Mouse (Mus musculus): ENCODE results near the gene Bptf. TPM values are rescaled to one million over a fixed set of nuclear protein-coding genes. Genes with fewer than 3 reads are reported as not detected.
"Not testable (repeated sequence)": the region's sequence is repeated elsewhere in the genome, so short reads cannot be mapped to it uniquely, and the experiment has no call there.

The Bptf gene
- polyA plus RNA-seq, 1 experiment from 2014 or later, result 28.2 TPM

DNA sequence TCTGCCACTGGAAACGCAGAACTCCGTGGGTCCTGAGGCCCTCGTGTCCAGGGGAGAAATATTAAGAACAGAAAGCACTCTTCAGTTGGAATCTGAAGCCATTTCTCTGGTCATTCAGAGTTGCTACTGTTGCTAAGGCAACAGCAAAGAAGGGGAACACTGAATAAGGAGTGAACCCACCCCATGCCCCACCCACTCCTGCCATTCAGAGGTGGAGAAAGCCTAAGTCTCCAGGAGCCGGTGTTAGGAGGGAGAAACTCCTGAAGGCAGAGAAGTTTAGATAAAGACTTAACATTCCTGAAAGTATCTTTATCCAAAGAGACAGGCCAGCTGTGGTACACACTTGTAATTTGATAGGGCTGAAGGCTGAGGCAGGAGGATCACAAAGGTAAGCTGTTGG lies 112.6 kb downstream of the Bptf start:
- Histone ChIP-seq H3K4me3 (ENCODE audit: low read length) (no peak overlapping the region), H3K9ac (ENCODE audit: low read length) (no peak overlapping the region), H3K27me3 (ENCODE audit: control insufficient read depth, insufficient read depth, low read depth, low read length) (no peaks in the 10 kb centered on the region), H3K4me2 (ENCODE audit: low read depth, low read length) (no peak overlapping the region), H3K4me1 (replicated peaks; ENCODE audit: control insufficient read depth, insufficient read depth, low read length) (peaks cover 7% of the 10 kb centered on the region; the same call in 1 of the 2 replicates), H3K36me3 (ENCODE audit: control insufficient read depth, insufficient read depth, low read length) (no peaks in the 10 kb centered on the region), H3K9me3 (ENCODE audit: control insufficient read depth, low read length) (no peaks in the 10 kb centered on the region), H3K27ac (ENCODE audit: low read length) (no peak overlapping the region)
- ATAC-seq (ENCODE audit: low read depth), result no peak
- WGBS, result 47% methylated on average over 4 of the region's 4 CpGs

- H3K9me3 ChIP-seq (ENCODE audit: control insufficient read depth, low read length), result peaks cover 2% of the 10 kb centered on the region; the same call in 1 of the 2 replicates
- no peak overlapping the region for H3K4me3 ChIP-seq (ENCODE audit: low read length)
- H3K36me3 ChIP-seq (ENCODE audit: control insufficient read depth, insufficient read depth, low read length), result no peaks in the 10 kb centered on the region
- no peak overlapping the region for H3K9ac ChIP-seq (ENCODE audit: low read length)
- H3K27ac ChIP-seq (ENCODE audit: low read length), result no peak overlapping the region
- 32% methylated on average over 8 of the region's 8 CpGs for WGBS
- peaks cover 4% of the 10 kb centered on the region; the same call in 1 of the 2 replicates for H3K4me1 ChIP-seq (replicated peaks; ENCODE audit: control insufficient read depth, insufficient read depth, low read length)
- no peak for ATAC-seq (ENCODE audit: low read depth)
- no peaks in the 10 kb centered on the region for H3K27me3 ChIP-seq (ENCODE audit: control insufficient read depth, insufficient read depth, low read depth, low read length)
- H3K4me2 ChIP-seq (ENCODE audit: low read depth, low read length), result no peak overlapping the region
Observed at GRCm38 (mm10) chr11:107018606-107019005, 113.3 kb downstream of the Bptf start.

DNA sequence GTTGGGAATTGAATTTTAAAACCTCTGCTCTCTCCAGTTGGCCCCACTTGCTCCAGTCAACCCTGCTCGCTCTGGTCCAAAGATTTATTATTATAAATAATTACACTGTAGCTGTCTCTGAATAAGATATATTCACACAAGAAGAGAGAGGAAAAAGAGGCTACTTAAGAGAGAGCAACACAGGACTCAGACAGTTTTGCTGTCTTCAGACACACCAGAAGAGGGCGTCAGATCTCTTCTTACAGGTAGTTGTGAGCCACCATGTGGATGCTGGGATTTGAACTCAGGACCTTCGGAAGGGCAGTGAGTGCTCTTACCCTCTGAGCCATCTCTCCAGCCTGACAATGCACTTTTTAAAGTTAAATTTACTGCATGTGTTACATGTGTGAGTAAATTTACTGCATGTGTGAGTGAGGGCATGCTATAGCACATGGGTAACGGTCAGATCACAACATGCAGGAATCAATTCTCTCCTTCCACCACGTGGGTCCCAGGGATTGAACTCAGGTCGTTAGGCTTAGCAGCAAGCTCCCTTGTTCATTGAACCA lies 114.5 kb downstream of the Bptf start:
- Histone ChIP-seq H3K4me1 (replicated peaks; ENCODE audit: control insufficient read depth, insufficient read depth, low read length) (peaks cover under 1% of the 10 kb centered on the region; the same call in 1 of the 2 replicates), H3K4me2 (ENCODE audit: low read depth, low read length) (no peak overlapping the region), H3K27me3 (ENCODE audit: control insufficient read depth, insufficient read depth, low read depth, low read length) (no peaks in the 10 kb centered on the region), H3K9ac (ENCODE audit: low read length) (no peak overlapping the region), H3K36me3 (ENCODE audit: control insufficient read depth, insufficient read depth, low read length) (no peaks in the 10 kb centered on the region), H3K4me3 (ENCODE audit: low read length) (no peak overlapping the region), H3K27ac (ENCODE audit: low read length) (peak overlapping the region; percentile 59), H3K9me3 (ENCODE audit: control insufficient read depth, low read length) (peaks cover 2% of the 10 kb centered on the region; the same call in 1 of the 2 replicates)
- no peak for ATAC-seq (ENCODE audit: low read depth)
- WGBS, result 54% methylated on average over 6 of the region's 6 CpGs

DNA sequence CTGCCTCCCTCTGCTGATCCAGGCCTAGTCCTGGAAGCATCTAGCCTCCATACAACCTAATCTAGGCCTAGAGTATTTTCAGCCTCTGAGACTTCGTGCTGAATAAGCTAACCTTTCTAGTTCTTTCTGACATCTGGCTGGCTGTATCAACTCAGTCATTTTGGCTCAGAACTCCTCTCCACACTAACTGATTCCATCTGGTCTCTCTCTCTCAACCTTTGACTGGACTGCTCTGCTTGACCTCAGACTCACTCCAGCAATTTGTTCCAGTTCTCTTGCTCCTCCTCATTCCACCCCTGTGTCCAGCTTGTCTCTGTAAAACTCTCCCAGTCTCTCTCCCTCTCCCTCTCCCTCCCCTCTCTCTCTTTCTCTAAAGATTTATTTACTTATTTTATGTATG lies 115.0 kb downstream of the Bptf start:
- 41% methylated on average over 1 of the region's 1 CpGs for WGBS
- H3K27ac ChIP-seq (ENCODE audit: low read length), result no peak overlapping the region
- peak; percentile 64 for ATAC-seq (ENCODE audit: low read depth)

DNA sequence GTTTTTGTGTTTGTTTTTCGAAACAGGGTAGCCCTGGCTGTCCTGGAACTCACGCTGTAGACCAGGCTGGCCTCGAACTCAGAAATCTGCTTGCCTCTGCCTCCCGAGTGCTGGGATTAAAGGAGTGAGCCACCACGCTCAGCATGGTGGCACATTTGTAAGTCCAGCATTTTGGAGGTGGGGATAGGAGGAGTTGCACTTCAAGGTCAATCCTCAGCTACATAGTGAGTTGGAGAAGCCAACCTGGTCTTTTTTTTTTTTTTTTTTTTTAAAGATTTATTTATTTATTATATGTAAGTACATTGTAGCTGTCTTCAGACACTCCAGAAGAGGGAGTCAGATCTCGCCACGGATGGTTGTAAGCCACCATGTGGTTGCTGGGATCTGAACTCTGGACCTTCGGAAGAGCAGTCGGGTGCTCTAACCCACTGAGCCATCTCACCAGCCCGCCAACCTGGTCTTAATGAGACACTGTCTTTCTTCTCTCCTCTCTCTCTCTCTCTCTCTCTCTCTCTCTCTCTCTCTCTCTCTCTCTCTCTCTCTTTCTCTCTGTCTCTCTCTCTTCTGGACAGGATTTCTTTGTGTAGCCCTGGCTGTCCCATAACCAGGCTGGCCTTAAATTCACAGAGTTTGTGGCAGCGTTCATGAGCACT lies 116.3 kb downstream of the Bptf start:
- H3K27me3 ChIP-seq (ENCODE audit: control insufficient read depth, insufficient read depth, low read depth, low read length); H3K9me3 ChIP-seq (ENCODE audit: control insufficient read depth, low read length); H3K4me2 ChIP-seq (ENCODE audit: low read depth, low read length); H3K27ac ChIP-seq (ENCODE audit: low read length); H3K9ac ChIP-seq (ENCODE audit: low read length); H3K36me3 ChIP-seq (ENCODE audit: control insufficient read depth, insufficient read depth, low read length); ATAC-seq (ENCODE audit: low read depth); H3K4me1 ChIP-seq (replicated peaks; ENCODE audit: control insufficient read depth, insufficient read depth, low read length); H3K4me3 ChIP-seq (ENCODE audit: low read length): not testable (repeated sequence)
- 65% methylated on average over 11 of the region's 11 CpGs for WGBS

More for the DNA sequence above, 115.0 kb downstream of the Bptf start:
- H3K4me3 ChIP-seq (ENCODE audit: low read length), result no peak overlapping the region
- peaks cover 1% of the 10 kb centered on the region; the same call in 1 of the 2 replicates for H3K4me1 ChIP-seq (replicated peaks; ENCODE audit: control insufficient read depth, insufficient read depth, low read length)
- no peak overlapping the region for H3K4me2 ChIP-seq (ENCODE audit: low read depth, low read length)
- H3K36me3 ChIP-seq (ENCODE audit: control insufficient read depth, insufficient read depth, low read length), result no peaks in the 10 kb centered on the region
- no peaks in the 10 kb centered on the region for H3K27me3 ChIP-seq (ENCODE audit: control insufficient read depth, insufficient read depth, low read depth, low read length)
- peaks cover 2% of the 10 kb centered on the region; the same call in 1 of the 2 replicates for H3K9me3 ChIP-seq (ENCODE audit: control insufficient read depth, low read length)
- H3K9ac ChIP-seq (ENCODE audit: low read length), result no peak overlapping the region

DNA sequence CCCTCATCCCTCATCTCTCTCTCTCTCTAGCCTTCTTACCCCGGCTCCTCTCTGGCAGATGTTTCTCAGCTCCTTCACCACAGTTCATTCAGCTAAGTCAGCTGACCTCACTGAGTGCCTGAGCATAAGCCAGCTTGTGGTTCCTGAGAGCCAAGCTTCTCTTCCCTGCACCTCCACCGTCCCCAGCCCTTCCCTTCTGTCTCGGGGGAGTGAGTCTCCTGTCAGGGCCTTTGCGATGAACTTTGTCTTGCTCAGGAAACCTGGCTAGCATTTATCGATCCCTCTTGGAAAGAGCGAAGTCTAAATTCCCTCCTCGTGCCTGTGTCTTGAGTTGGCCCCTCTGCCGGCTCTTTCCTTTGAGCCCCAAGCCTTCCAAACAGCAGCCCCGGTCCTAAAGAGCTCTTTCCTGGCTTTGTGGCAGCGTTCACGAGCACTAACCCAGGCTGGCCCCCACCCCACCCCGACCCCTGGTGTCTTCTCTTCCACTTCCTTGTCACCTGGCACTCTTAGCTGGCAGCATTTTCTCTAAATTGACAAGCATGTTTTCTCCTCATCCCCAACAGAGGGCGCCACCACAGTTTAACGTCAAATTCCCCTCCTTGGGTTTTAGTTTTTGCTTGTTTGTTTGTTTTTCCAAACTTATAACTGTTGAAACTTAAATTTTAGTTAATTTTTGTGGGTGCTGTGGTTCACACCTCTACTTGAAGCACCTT lies 117.2 kb downstream of the Bptf start:
- Histone ChIP-seq H3K9ac (ENCODE audit: low read length) (peak overlapping the region; percentile 31; the same call in 1 of the 2 replicates), H3K4me1 (replicated peaks; ENCODE audit: control insufficient read depth, insufficient read depth, low read length) (peaks cover 10% of the 10 kb centered on the region), H3K27ac (ENCODE audit: low read length) (peak overlapping the region; percentile 65), H3K4me2 (ENCODE audit: low read depth, low read length) (peak overlapping the region; percentile 7), H3K4me3 (ENCODE audit: low read length) (no peak overlapping the region), H3K27me3 (ENCODE audit: control insufficient read depth, insufficient read depth, low read depth, low read length) (no peaks in the 10 kb centered on the region), H3K36me3 (ENCODE audit: control insufficient read depth, insufficient read depth, low read length) (no peaks in the 10 kb centered on the region), H3K9me3 (ENCODE audit: control insufficient read depth, low read length) (peaks cover 2% of the 10 kb centered on the region; the same call in 1 of the 2 replicates)
- ATAC-seq (ENCODE audit: low read depth), result peak; percentile 46
- WGBS, result 26% methylated on average over 14 of the region's 14 CpGs

DNA sequence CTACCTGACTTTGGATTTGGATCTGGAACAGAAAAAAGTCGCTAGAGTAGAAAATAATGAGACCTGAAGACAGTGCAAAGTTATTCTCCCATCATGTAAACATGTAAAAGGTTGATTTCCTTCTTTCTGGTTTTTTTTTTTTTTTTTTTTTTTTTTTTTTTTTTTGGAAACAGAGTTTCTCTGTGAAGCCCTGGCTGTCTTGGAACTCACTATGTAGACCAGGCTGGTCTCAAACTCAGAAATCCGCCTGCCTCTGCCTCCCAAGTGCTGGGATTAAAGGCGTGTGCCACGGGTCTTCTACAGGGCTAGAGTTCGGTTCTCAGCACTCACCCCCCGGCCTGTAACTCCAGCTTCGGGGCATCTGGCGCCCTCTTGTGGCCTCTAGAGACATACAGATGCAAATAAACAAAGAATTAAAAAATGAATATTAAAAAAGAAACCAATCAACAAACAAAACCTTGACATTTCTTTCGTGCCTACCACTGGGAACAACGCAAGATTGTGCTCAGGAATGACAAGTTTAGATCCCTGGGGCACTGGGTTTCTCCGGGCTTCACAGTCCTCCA lies 117.8 kb downstream of the Bptf start:
- no peaks in the 10 kb centered on the region for H3K27me3 ChIP-seq (ENCODE audit: control insufficient read depth, insufficient read depth, low read depth, low read length)
- peak overlapping the region; percentile 7; the same call in 1 of the 2 replicates for H3K4me2 ChIP-seq (ENCODE audit: low read depth, low read length)
- peaks cover 12% of the 10 kb centered on the region for H3K4me1 ChIP-seq (replicated peaks; ENCODE audit: control insufficient read depth, insufficient read depth, low read length)
- H3K36me3 ChIP-seq (ENCODE audit: control insufficient read depth, insufficient read depth, low read length), result no peaks in the 10 kb centered on the region
- H3K27ac ChIP-seq (ENCODE audit: low read length), result peak overlapping the region; percentile 65; the same call in 1 of the 2 replicates
- no peak for ATAC-seq (ENCODE audit: low read depth)
- H3K4me3 ChIP-seq (ENCODE audit: low read length), result no peak overlapping the region
- 72% methylated on average over 11 of the region's 11 CpGs for WGBS
- no peak overlapping the region for H3K9ac ChIP-seq (ENCODE audit: low read length)
- peaks cover 2% of the 10 kb centered on the region; the same call in 1 of the 2 replicates for H3K9me3 ChIP-seq (ENCODE audit: control insufficient read depth, low read length)

GRCm38 (mm10) chr11:107012324-107013017 lies 119.5 kb downstream of the Bptf start:
- Histone ChIP-seq H3K9ac (ENCODE audit: low read length) (peak overlapping the region; percentile 88), H3K36me3 (ENCODE audit: control insufficient read depth, insufficient read depth, low read length) (no peaks in the 10 kb centered on the region), H3K27me3 (ENCODE audit: control insufficient read depth, insufficient read depth, low read depth, low read length) (no peaks in the 10 kb centered on the region), H3K9me3 (ENCODE audit: control insufficient read depth, low read length) (peaks cover 2% of the 10 kb centered on the region; the same call in 1 of the 2 replicates), H3K4me1 (replicated peaks; ENCODE audit: control insufficient read depth, insufficient read depth, low read length) (peaks cover 12% of the 10 kb centered on the region), H3K4me2 (ENCODE audit: low read depth, low read length) (peak overlapping the region; percentile 65), H3K4me3 (ENCODE audit: low read length) (peak overlapping the region; percentile 64), H3K27ac (ENCODE audit: low read length) (peak overlapping the region; percentile 100)
- under 1% methylated on average over 37 of the region's 37 CpGs for WGBS
- ATAC-seq (ENCODE audit: low read depth), result peak; percentile 87

Data from lung, embryonic 16.5 days (tissue).